Mouse (Mus musculus): Measurements from ENCODE around the gene Zfp865. TPM values are rescaled to one million over a fixed set of nuclear protein-coding genes. Genes with fewer than 3 reads are reported as not detected.

Gene Zfp865
- total RNA-seq, 2 experiments from 2014 or later = 11.9 to 13.6 TPM

DNA sequence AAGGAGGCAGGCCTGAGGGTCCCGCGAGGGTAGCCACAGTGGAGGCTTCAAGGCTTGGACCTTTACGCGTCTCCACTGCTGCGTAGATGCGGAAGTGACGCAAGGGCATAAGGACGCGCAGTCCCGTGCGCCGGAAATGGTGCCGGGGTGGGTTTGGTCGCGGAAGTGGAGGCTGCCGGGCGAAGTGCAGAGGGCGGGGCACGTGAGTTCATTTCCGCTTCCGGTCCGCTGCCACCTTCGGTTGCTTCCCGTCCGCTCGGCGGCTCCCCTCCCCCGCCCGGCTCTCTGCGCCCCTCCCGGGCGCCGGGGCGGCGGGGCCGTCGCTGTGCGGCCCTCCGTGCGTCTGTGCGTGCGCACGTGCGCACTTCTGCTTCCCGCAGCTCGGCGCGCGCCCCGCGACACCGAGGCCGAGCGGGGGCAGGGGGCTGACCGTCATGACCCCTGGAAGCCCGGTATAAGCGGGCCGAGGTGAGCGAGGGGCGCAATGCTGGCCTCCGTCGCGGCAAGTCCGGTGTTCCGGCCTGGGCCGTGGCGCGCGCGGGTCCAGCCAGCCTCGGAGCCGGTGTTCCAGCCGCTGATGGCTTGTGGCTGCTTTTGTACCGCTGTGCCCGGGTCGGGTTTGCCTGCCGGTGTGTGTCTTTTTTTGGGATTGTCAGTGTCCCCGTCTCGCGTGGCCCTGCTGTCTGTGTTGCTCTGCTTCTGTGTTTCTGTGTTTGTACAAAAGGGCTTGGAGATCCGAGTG, 60.0 kb downstream of the Zfp865 start, which contains the start of gene Epn1:
Epn1 (plus strand) TSS at position 226 of the 742 bp plus-strand sequence.
- ATAC-seq (ENCODE audit: poor library complexity, severe bottlenecking) = peak; percentile 94

DNA sequence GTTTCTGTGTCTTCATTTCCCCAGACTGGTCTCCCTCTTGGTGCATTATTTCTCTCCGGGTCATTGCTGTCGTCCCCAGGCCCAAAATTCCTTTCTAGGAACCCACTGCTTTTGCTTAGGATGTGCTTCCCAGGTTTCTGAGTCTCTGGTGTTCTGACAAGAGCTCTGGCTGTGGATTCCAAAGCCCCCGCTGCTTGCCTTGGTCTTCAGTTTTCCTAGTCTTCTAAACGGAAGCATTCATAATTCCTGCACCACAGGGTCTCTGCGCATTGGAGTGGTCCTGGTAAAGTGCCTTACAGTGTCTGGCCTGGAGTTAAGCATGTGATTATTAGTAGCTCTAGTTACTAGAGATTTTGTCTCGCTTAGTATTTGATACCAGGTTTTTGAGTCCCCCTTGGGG, 60.6 kb downstream of the Zfp865 start:
- no peak for ATAC-seq (ENCODE audit: poor library complexity, severe bottlenecking)

- ATAC-seq (ENCODE audit: poor library complexity, severe bottlenecking) = no peak
Measured at GRCm38 (mm10) chr7:5081241-5081640, 61.1 kb downstream of the Zfp865 start.

- no peak for ATAC-seq (ENCODE audit: poor library complexity, severe bottlenecking)
Measured at GRCm38 (mm10) chr7:5081939-5082338, 61.8 kb downstream of the Zfp865 start.

DNA sequence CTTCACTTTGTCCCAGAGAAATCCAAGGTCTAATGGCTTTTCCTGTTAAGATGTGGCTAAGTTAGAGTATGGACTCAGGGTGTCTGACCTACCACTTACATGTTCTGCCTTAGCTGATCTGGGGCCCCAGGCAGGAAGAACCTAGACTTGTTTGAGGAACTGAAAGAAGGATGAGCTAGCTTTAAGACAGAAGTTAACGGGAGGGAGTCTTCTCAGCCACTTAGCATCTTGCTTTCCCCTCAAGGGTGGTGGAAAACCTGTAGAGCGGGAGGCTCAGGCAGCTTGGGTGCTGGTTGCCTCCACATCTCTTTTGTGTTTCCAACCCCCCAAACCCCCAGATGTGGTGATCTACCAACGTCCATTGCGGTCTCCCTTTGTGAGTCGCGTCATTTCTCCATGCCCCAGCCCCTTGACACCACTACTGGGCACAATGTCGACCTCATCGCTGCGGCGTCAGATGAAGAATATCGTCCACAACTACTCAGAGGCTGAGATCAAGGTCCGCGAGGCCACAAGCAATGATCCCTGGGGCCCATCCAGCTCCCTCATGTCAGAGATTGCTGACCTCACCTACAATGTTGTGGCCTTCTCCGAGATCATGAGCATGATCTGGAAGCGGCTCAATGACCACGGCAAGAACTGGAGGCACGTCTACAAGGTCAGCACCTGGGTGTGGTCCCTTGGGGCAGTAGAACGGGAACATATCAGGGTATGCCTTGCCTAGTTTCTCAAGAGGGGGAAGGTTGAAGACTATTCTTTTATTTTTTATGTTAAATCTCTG, 63.3 kb downstream of the Zfp865 start:
- ATAC-seq (ENCODE audit: poor library complexity, severe bottlenecking) = peak; percentile 58

DNA sequence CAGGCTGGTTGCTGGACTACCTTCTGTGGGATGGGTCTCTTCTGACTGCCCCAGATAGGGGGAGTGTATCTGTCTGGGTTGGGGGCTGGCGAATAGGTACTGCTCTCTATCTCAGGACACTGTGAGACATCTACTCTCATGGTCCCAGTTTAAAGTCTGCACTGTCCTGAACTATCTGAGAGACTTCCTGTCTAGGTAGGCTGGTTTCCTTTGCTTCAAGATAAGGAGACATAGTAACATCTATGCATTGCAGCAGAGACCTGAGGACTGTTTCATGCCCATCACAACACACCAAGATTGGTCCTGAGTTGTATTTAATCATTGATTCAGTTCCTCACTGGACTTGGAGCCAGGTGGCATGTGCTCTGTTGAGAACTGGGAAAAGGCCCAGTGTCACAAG, 65.3 kb downstream of the Zfp865 start:
- no peak for ATAC-seq (ENCODE audit: poor library complexity, severe bottlenecking)

Other genes starting within 250 kb of the Zfp865 start
- gene Fam71e2, start 249.1 kb upstream of the Zfp865 start, total RNA-seq (2015) = not detected in 2 replicates
- not detected in 2 replicates for gene Fam71e2, start 249.1 kb upstream of the Zfp865 start, total RNA-seq (2017)
- gene Il11, start 237.5 kb upstream of the Zfp865 start, total RNA-seq (2015) = not detected in 2 replicates
- not detected in 2 replicates for gene Il11, start 237.5 kb upstream of the Zfp865 start, total RNA-seq (2017)
- gene Tmem190, start 237.4 kb upstream of the Zfp865 start, total RNA-seq (2015) = not detected in 2 replicates
- not detected in 2 replicates for gene Tmem190, start 237.4 kb upstream of the Zfp865 start, total RNA-seq (2017)
- 1.3 and 3.0 TPM in 2 replicates for gene Tmem238, start 230.7 kb upstream of the Zfp865 start, total RNA-seq (2015)
- 0.61 and 2.5 TPM in 2 replicates for gene Tmem238, start 230.7 kb upstream of the Zfp865 start, total RNA-seq (2017)
- gene Rpl28, start 227.5 kb upstream of the Zfp865 start, total RNA-seq (2015) = 1,340 and 1,433 TPM in 2 replicates
- gene Rpl28, start 227.5 kb upstream of the Zfp865 start, total RNA-seq (2017) = 535 and 673 TPM in 2 replicates
- gene Ube2s, start 207.8 kb upstream of the Zfp865 start, total RNA-seq (2015) = 313 and 324 TPM in 2 replicates
- gene Ube2s, start 207.8 kb upstream of the Zfp865 start, total RNA-seq (2017) = 178 and 185 TPM in 2 replicates
- not detected in 2 replicates for gene Shisa7, start 175.7 kb upstream of the Zfp865 start, total RNA-seq (2015)
- not detected in 2 replicates for gene Shisa7, start 175.7 kb upstream of the Zfp865 start, total RNA-seq (2017)
- gene Isoc2b, start 150.1 kb upstream of the Zfp865 start, total RNA-seq (2015) = 6.5 and 9.2 TPM in 2 replicates
- 70.2 and 91.2 TPM in 2 replicates for gene Isoc2b, start 150.1 kb upstream of the Zfp865 start, total RNA-seq (2017)
- 2.3 and 3.0 TPM in 2 replicates for gene Isoc2a, start 143.2 kb upstream of the Zfp865 start, total RNA-seq (2015)
- gene Isoc2a, start 143.2 kb upstream of the Zfp865 start, total RNA-seq (2017) = 5.0 TPM in 2 replicates
- gene Gm36210, start 113.9 kb upstream of the Zfp865 start, total RNA-seq (2015) = not detected in 2 replicates
- gene Gm36210, start 113.9 kb upstream of the Zfp865 start, total RNA-seq (2017) = not detected in 2 replicates
- 6.7 and 7.3 TPM in 2 replicates for gene Zfp628, start 105.2 kb upstream of the Zfp865 start, total RNA-seq (2015)
- gene Zfp628, start 105.2 kb upstream of the Zfp865 start, total RNA-seq (2017) = 1.9 and 3.0 TPM in 2 replicates
- 0.13 and 0.82 TPM in 2 replicates for gene Nat14, start 98.3 kb upstream of the Zfp865 start, total RNA-seq (2015)
- gene Nat14, start 98.3 kb upstream of the Zfp865 start, total RNA-seq (2017) = 0.11 and 1.1 TPM in 2 replicates
- not detected in 2 replicates for gene Ssc5d, start 94.6 kb upstream of the Zfp865 start, total RNA-seq (2015)
- 0.04 TPM in 1 of 2 replicates, not detected in the other for gene Ssc5d, start 94.6 kb upstream of the Zfp865 start, total RNA-seq (2017)
- gene Sbk2, start 56.0 kb upstream of the Zfp865 start, total RNA-seq (2015) = not detected in 2 replicates
- not detected in 2 replicates for gene Sbk2, start 56.0 kb upstream of the Zfp865 start, total RNA-seq (2017)
- gene Sbk3, start 49.2 kb upstream of the Zfp865 start, total RNA-seq (2015) = 0.09 TPM in 1 of 2 replicates, not detected in the other
- gene Sbk3, start 49.2 kb upstream of the Zfp865 start, total RNA-seq (2017) = not detected in 2 replicates
- 5.7 and 14.9 TPM in 2 replicates for gene Zfp579, start 24.2 kb upstream of the Zfp865 start, total RNA-seq (2015)
- 0.81 and 0.89 TPM in 2 replicates for gene Zfp579, start 24.2 kb upstream of the Zfp865 start, total RNA-seq (2017)
- 24.8 and 26.2 TPM in 2 replicates for gene Zfp524, start 6.0 kb upstream of the Zfp865 start, total RNA-seq (2015)
- 13.5 and 13.9 TPM in 2 replicates for gene Zfp524, start 6.0 kb upstream of the Zfp865 start, total RNA-seq (2017)
- 19.2 and 20.6 TPM in 2 replicates for gene Fiz1, start 5.7 kb upstream of the Zfp865 start, total RNA-seq (2015)
- gene Fiz1, start 5.7 kb upstream of the Zfp865 start, total RNA-seq (2017) = 9.3 and 12.1 TPM in 2 replicates
- 0.30 TPM in 1 of 2 replicates, not detected in the other for gene Gm44973, start 4.9 kb upstream of the Zfp865 start, total RNA-seq (2015)
- gene Gm44973, start 4.9 kb upstream of the Zfp865 start, total RNA-seq (2017) = not detected in 2 replicates
- gene Ccdc106, start 177 bp downstream of the Zfp865 start, total RNA-seq (2015) = 0.13 and 0.48 TPM in 2 replicates
- 2.1 TPM in 1 of 2 replicates, not detected in the other for gene Ccdc106, start 177 bp downstream of the Zfp865 start, total RNA-seq (2017)
- 0.62 TPM in 1 of 2 replicates, not detected in the other for gene 4632433K11Rik, start 13.7 kb downstream of the Zfp865 start, total RNA-seq (2015)
- gene 4632433K11Rik, start 13.7 kb downstream of the Zfp865 start, total RNA-seq (2017) = 0.81 TPM in 1 of 2 replicates, not detected in the other
- 2.5 and 3.2 TPM in 2 replicates for gene Zfp784, start 18.1 kb downstream of the Zfp865 start, total RNA-seq (2015)
- gene Zfp784, start 18.1 kb downstream of the Zfp865 start, total RNA-seq (2017) = 1.7 TPM in 2 replicates
- gene Zfp580, start 31.2 kb downstream of the Zfp865 start, total RNA-seq (2015) = 0.25 and 1.6 TPM in 2 replicates
- not detected in 2 replicates for gene Zfp580, start 31.2 kb downstream of the Zfp865 start, total RNA-seq (2017)
- gene U2af2, start 41.8 kb downstream of the Zfp865 start, total RNA-seq (2015) = 68.6 and 71.0 TPM in 2 replicates
- gene U2af2, start 41.8 kb downstream of the Zfp865 start, total RNA-seq (2017) = 153 and 170 TPM in 2 replicates
- gene Epn1, start 59.9 kb downstream of the Zfp865 start, total RNA-seq (2015) = 74.6 and 79.4 TPM in 2 replicates
- gene Epn1, start 59.9 kb downstream of the Zfp865 start, total RNA-seq (2017) = 76.4 and 88.9 TPM in 2 replicates
- not detected in 2 replicates for gene Rfpl4, start 96.6 kb downstream of the Zfp865 start, total RNA-seq (2015)
- not detected in 2 replicates for gene Rfpl4, start 96.6 kb downstream of the Zfp865 start, total RNA-seq (2017)
- gene Rasl2-9, start 105.6 kb downstream of the Zfp865 start, total RNA-seq (2015) = 1.9 and 2.4 TPM in 2 replicates
- 1.2 TPM in 1 of 2 replicates, not detected in the other for gene Rasl2-9, start 105.6 kb downstream of the Zfp865 start, total RNA-seq (2017)
- gene Vmn1r55, start 129.3 kb downstream of the Zfp865 start, total RNA-seq (2015) = not detected in 2 replicates
- gene Vmn1r55, start 129.3 kb downstream of the Zfp865 start, total RNA-seq (2017) = not detected in 2 replicates
- not detected in 2 replicates for gene Vmn1r56, start 176.4 kb downstream of the Zfp865 start, total RNA-seq (2015)
- not detected in 2 replicates for gene Vmn1r56, start 176.4 kb downstream of the Zfp865 start, total RNA-seq (2017)
- gene Vmn1r57, start 198.1 kb downstream of the Zfp865 start, total RNA-seq (2015) = not detected in 2 replicates
- gene Vmn1r57, start 198.1 kb downstream of the Zfp865 start, total RNA-seq (2017) = not detected in 2 replicates